Comparison of ENCODE assay signal across 8 mouse cellular contexts in the genomic region with DNA sequence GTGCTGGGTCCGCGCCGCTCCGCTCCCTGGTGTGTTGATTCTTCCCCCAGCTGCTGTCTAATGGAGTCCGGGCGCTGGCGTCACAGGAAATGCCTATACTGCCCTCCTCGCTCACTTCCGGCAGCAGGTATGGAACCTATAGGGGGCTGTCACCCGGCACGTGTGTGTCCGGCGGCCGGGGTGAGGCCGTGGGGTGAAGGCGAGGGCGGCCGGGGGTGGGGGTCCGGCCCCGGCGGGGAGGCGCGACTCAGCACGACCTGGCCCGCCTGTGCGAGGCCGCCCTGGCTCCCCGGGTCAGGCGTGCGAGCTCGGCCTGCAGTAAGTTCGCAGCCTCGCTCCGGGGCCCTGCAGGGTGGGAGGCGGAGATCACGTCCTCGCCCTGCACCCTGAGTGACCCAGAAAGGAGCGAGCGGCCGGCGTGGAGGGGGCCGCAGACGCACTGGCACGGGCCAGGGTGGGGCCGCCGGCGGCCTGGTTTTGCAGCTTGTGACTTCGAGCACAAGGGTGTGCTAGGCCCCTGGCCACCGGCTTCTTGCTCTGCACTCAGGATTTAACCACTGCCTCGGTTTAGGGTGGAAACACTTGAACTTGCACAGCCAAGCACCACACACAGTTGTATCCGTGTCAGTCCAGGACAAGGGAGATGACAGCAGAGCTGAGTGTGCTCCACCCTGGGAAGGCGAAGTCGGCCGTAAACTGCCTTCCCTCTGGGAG. TPM values are rescaled to one million over a fixed set of nuclear protein-coding genes. Genes with fewer than 3 reads are reported as not detected.
DNase-seq lines count a peak whose midpoint lies in the region; ATAC-seq and TF ChIP-seq lines count a peak whose summit lies in the region.

TSS of gene Wdr26 (minus strand) at position 82 of the 714 bp plus-strand sequence.

- peak; percentile 83 to 87 for DNase-seq in B cell, adult 2 months
- DNase-seq in liver, adult 2 months (ENCODE audit: extremely low read depth, low read depth, low spot score), result peak; percentile 69
- peak; percentile 89 for DNase-seq in splenic B cell, adult 2 months (ENCODE audit: low read depth, low spot score)

- under 1% methylated on average over 50 of the region's 54 CpGs for WGBS in heart, embryonic 11.5 days (ENCODE audit: insufficient replicate concordance)
- under 1% methylated on average over 52 of the region's 54 CpGs for WGBS in kidney, embryonic 16.5 days
- WGBS in liver, adult 2 months, result under 1% methylated on average over 54 of the region's 54 CpGs

- peaks cover 24% of the 10 kb centered on the region for H3K4me1 ChIP-seq in bone marrow macrophage, adult 2 months (ENCODE audit: control insufficient read depth, insufficient read depth, low read length)
- peaks cover 4% of the 10 kb centered on the region for H3K4me1 ChIP-seq in embryonic fibroblast, embryonic 13.5 days (ENCODE audit: control insufficient read depth, insufficient read depth, low read length)
- H3K4me1 ChIP-seq in heart, embryonic 11.5 days (ENCODE audit: control insufficient read depth, insufficient read depth, low read length), result peaks cover 7% of the 10 kb centered on the region
- peaks cover 19% of the 10 kb centered on the region for H3K4me1 ChIP-seq in kidney, embryonic 16.5 days (ENCODE audit: insufficient read depth, low read length)
- H3K4me1 ChIP-seq in liver, adult 2 months (ENCODE audit: control insufficient read depth, insufficient read depth, low read length), result peaks cover 3% of the 10 kb centered on the region; the same call in 1 of the 2 replicates

- H3K79me2 ChIP-seq in liver, adult 2 months (ENCODE audit: control insufficient read depth, insufficient read depth, low read length), result peaks cover 28% of the 10 kb centered on the region
- H3K79me2 ChIP-seq in myocyte (ENCODE audit: control insufficient read depth, insufficient read depth), result peaks cover 53% of the 10 kb centered on the region

- H3K36me3 ChIP-seq in heart, embryonic 11.5 days (ENCODE audit: control insufficient read depth, insufficient read depth, low read length), result 0 out of 2 replicates have a peak, but pooled peaks cover 2% of the 10 kb centered on the region
- 0 out of 2 replicates have a peak, but pooled peaks cover 3% of the 10 kb centered on the region for H3K36me3 ChIP-seq in kidney, embryonic 16.5 days (ENCODE audit: insufficient read depth, low read length)
- peaks cover 9% of the 10 kb centered on the region for H3K36me3 ChIP-seq in liver, adult 2 months (ENCODE audit: control insufficient read depth, insufficient read depth, low read length)
- peaks cover 8% of the 10 kb centered on the region for H3K36me3 ChIP-seq in myocyte (ENCODE audit: control insufficient read depth, insufficient read depth)
- H3K36me3 ChIP-seq in splenic B cell, adult 2 months (ENCODE audit: control insufficient read depth, insufficient read depth, low read length, poor library complexity, severe bottlenecking), result peaks cover 3% of the 10 kb centered on the region; the same call in 1 of the 2 replicates

- peak within 1 kb of the TSS; percentile 97 for H3K4me3 ChIP-seq in bone marrow macrophage, adult 2 months (ENCODE audit: insufficient read depth, low read length)
- peak within 1 kb of the TSS; percentile 89 for H3K4me3 ChIP-seq in embryonic fibroblast, embryonic 13.5 days (ENCODE audit: insufficient read depth, low read length)
- peak within 1 kb of the TSS; percentile 91 for H3K4me3 ChIP-seq in heart, embryonic 11.5 days (ENCODE audit: low read depth, low read length)
- H3K4me3 ChIP-seq in kidney, embryonic 16.5 days (ENCODE audit: low read length), result peak within 1 kb of the TSS; percentile 100
- peak within 1 kb of the TSS; percentile 100 for H3K4me3 ChIP-seq in liver, adult 2 months (ENCODE audit: insufficient read depth, low read depth, low read length)
- peak within 1 kb of the TSS; percentile 62 for H3K4me3 ChIP-seq in myocyte

- peak within 1 kb of the TSS; percentile 98 for H3K27ac ChIP-seq in bone marrow macrophage, adult 2 months (ENCODE audit: insufficient read depth, low read depth, low read length)
- peak within 1 kb of the TSS; percentile 22 for H3K27ac ChIP-seq in embryonic fibroblast, embryonic 13.5 days (ENCODE audit: insufficient read depth, low read length)
- H3K27ac ChIP-seq in heart, embryonic 11.5 days (ENCODE audit: low read depth, low read length), result peak within 1 kb of the TSS; percentile 96
- peak within 1 kb of the TSS; percentile 93 for H3K27ac ChIP-seq in kidney, embryonic 16.5 days (ENCODE audit: low read length)
- H3K27ac ChIP-seq in liver, adult 2 months (replicated peaks; ENCODE audit: insufficient read depth, low read depth, low read length), result peak within 1 kb of the TSS; percentile 98

- H3K27me3 ChIP-seq in heart, embryonic 11.5 days (ENCODE audit: control insufficient read depth, insufficient read depth, low read length), result no peaks in the 10 kb centered on the region
- H3K27me3 ChIP-seq in kidney, embryonic 16.5 days (ENCODE audit: insufficient read depth, low read length), result no peaks in the 10 kb centered on the region
- H3K27me3 ChIP-seq in liver, adult 2 months (ENCODE audit: control insufficient read depth, insufficient read depth, low read length), result no peaks in the 10 kb centered on the region
- H3K27me3 ChIP-seq in myocyte (ENCODE audit: control insufficient read depth, insufficient read depth, insufficient read length), result no peaks in the 10 kb centered on the region
- H3K27me3 ChIP-seq in splenic B cell, adult 2 months (ENCODE audit: control insufficient read depth, insufficient read depth, low read length, poor library complexity, severe bottlenecking), result no peaks in the 10 kb centered on the region; the same call in 1 of the 2 replicates

- ATAC-seq in heart, embryonic 11.5 days (replicated peaks; ENCODE audit: insufficient number of reproducible peaks, low FRiP score, low TSS enrichment), result peak; percentile 84
- peak; percentile 95 for ATAC-seq in kidney, embryonic 16.5 days (ENCODE audit: low FRiP score, low TSS enrichment)

- peak within 1 kb of the TSS; percentile 84 for H3K4me2 ChIP-seq in heart, embryonic 11.5 days
- peak within 1 kb of the TSS; percentile 88 for H3K4me2 ChIP-seq in kidney, embryonic 16.5 days (replicated peaks; ENCODE audit: low read depth, low read length)
- peak within 1 kb of the TSS; percentile 78 for H3K4me2 ChIP-seq in myocyte (ENCODE audit: low read depth)

- TF ChIP-seq CTCF in bone marrow macrophage, adult 2 months (IDR thresholded peaks at IDR 0.05; ENCODE audit: low read depth, low read length), result no peak
- no peak for TF ChIP-seq CTCF in embryonic fibroblast, embryonic 13.5 days (IDR thresholded peaks at IDR 0.05; ENCODE audit: borderline replicate concordance, insufficient read depth, low read length)
- TF ChIP-seq CTCF in liver, adult 2 months (IDR thresholded peaks at IDR 0.05; ENCODE audit: low read depth, low read length), result no peak

- no peaks in the 10 kb centered on the region for H3K9me3 ChIP-seq in heart, embryonic 11.5 days (replicated peaks; ENCODE audit: control insufficient read depth, low read length)
- H3K9me3 ChIP-seq in kidney, embryonic 16.5 days (ENCODE audit: low read length), result no peaks in the 10 kb centered on the region

- H3K9ac ChIP-seq in heart, embryonic 11.5 days (ENCODE audit: low read depth, low read length), result peak within 1 kb of the TSS; percentile 96
- peak within 1 kb of the TSS; percentile 97 for H3K9ac ChIP-seq in kidney, embryonic 16.5 days (replicated peaks; ENCODE audit: low read length)
- H3K9ac ChIP-seq in liver, adult 2 months (ENCODE audit: low read depth, low read length), result peak within 1 kb of the TSS; percentile 98

- TF ChIP-seq POLR2A in bone marrow macrophage, adult 2 months (IDR thresholded peaks at IDR 0.05; ENCODE audit: borderline replicate concordance, low read depth, low read length), result no peak
- TF ChIP-seq POLR2A in embryonic fibroblast, embryonic 13.5 days (IDR thresholded peaks at IDR 0.05; ENCODE audit: low read depth, low read length), result peak; percentile 76
- peak; percentile 69 for TF ChIP-seq POLR2A in liver, adult 2 months (IDR thresholded peaks at IDR 0.05; ENCODE audit: extremely low read depth, insufficient read depth, low read length)
- TF ChIP-seq POLR2A in myocyte (IDR thresholded peaks at IDR 0.05; ENCODE audit: insufficient read length, low read depth), result peak; percentile 69

- peak within 1 kb of the TSS; percentile 52 for H3ac ChIP-seq in myocyte (ENCODE audit: control insufficient read depth, insufficient read length)

TF ChIP-seq in myocyte, 11 proteins besides CTCF, POLR2A, EP300 and RAD21:
- TF ChIP-seq POLR2AphosphoS2 (IDR thresholded peaks at IDR 0.05; ENCODE audit: insufficient read length, low read depth), result peak; percentile 62
- peak in 2 of 3 experiments; percentile 6 to 9 for TF ChIP-seq MYOG (IDR thresholded peaks at IDR 0.05; ENCODE audit: control insufficient read depth in 1 of 3, insufficient read depth in 1 of 3, insufficient read length in 2 of 3, low read depth in 2 of 3)
- TF ChIP-seq TCF12 (IDR thresholded peaks at IDR 0.05; ENCODE audit: insufficient read depth, poor library complexity, severe bottlenecking), result no peak

RNA-seq across cellular contexts. Expression of gene Wdr26, which starts in this region (rescaled TPM):
- 226 and 227 TPM in 2 replicates for polyA plus RNA-seq in bone marrow macrophage, adult 2 months (2012; ENCODE audit: insufficient read depth, insufficient read length, missing spikeins)
- polyA plus RNA-seq in embryonic fibroblast, embryonic 13.5 days (2011; ENCODE audit: insufficient read length, low read depth, missing spikeins), result 144 and 146 TPM in 2 replicates
- polyA plus RNA-seq in heart, embryonic 11.5 days (2014; fragmentation: Nextera tagmentation; extraction: Ambion mirVana), result 30.9 and 37.5 TPM in 2 replicates
- 23.1 and 30.4 TPM in 2 replicates for polyA plus RNA-seq in kidney, embryonic 16.5 days (2015; fragmentation: Nextera tagmentation; extraction: Ambion mirVana)
- total RNA-seq in liver, adult 2 months (2014; rRNA removed), result 61.4 and 66.4 TPM in 2 replicates
- polyA plus RNA-seq in liver, adult 2 months (2012; rRNA removed), result 20.9 and 22.1 TPM in 2 replicates
- 47.7 TPM for polyA plus RNA-seq in myocyte (2012; fragmentation: generic; extraction: Trizol)

Comparison
In these comparisons a context has a peak if more than half of its experiments do, and no peak if none do; other contexts are left out.
1. Peak in every context shown above with its lines: DNase-seq, ATAC-seq, H3K4me3 ChIP-seq and H3K27ac ChIP-seq.
2. H3K27ac ChIP-seq: peak in every context shown above with its lines; median percentile 98 in bone marrow macrophage, adult 2 months; 98 in liver, adult 2 months; 96 in heart, embryonic 11.5 days; 93 in kidney, embryonic 16.5 days; 22 in embryonic fibroblast, embryonic 13.5 days.